Mouse (Mus musculus) liver, postnatal 0 days (tissue): ENCODE measurements around the gene Fzr1.

ENCODE experiments used
- CTCF ChIP-seq: sonication (generic); IDR thresholded peaks from 2 replicates; pipeline ENCODE4 v1.5.1; 2016; ENCODE audit warnings: antibody characterized with exemption, low read depth
- EP300 ChIP-seq: IDR thresholded peaks from 2 replicates; pipeline ENCODE4 v1.6.1; 2016; ENCODE audit warnings: antibody characterized with exemption, low read depth, mild to moderate bottlenecking

DNA sequence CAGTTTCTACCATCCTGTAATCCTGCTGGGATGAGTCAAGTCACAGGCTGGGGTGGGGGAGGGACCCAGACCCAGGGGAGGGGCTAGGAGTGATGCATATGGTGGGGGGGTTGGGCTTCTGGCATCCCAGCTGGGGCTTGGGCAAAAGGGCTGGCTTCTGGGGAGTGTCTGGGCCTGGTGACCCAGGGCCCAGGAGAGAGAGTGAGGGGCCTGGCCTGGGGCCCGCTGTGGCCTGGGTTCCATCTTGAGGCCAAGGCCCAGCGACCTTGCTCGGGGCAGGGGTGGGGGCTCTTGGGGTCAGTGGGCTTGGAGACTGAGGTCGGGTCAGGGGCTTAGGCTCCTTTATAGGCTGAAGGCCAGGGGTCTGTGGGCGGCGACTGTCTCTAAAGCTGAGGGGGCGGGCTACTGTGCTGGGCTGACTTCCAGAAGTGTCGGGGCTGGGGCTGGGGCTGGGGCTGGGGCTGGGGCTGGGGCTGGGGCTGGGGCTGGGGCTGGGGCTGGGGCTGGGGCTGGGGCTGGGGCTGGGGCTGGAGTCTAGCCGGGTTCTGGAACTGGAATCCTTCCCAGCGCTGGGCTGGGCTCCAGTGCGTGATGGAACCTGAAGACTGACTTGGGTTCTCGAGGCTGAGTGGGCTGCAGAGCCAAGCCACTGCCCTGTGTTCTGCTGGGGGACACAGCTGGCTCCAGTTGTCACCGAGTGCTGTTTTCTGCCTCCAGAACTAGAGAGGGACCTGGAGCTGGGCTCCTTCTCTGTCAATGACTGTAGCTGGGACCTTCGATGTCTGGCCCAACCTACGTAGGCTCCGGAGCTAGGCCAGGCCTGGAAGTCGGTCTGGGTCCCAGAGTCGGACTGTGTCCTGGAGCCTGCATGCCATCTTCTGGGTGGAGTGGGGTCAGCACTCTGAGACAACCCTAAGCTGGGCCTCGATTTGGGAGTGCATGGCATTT is 42.6 kb downstream of the Fzr1 start:
- no peak for TF ChIP-seq CTCF
- TF ChIP-seq EP300 = no peak
